Mouse (Mus musculus): ENCODE data around the gene Kcnj3.

GRCm38 (mm10) chr2:55558368-55558985 lies 122.7 kb downstream of the Kcnj3 start:
- no peak for TF ChIP-seq CTCF (IDR thresholded peaks at IDR 0.05; ENCODE audit: borderline replicate concordance, insufficient read depth, low read length)
- no peak for TF ChIP-seq POLR2A (IDR thresholded peaks at IDR 0.05; ENCODE audit: low read depth, low read length)
